In genomic region chr2:180276851-180277259, GRCm38 (mm10) we compare ENCODE assay signal across 10 mouse cellular contexts. TPM values are rescaled to one million over a fixed set of nuclear protein-coding genes. Genes with fewer than 3 reads are reported as not detected.
DNase-seq lines count a peak whose midpoint lies in the region; ATAC-seq and TF ChIP-seq lines count a peak whose summit lies in the region.
"Had no signal": no experiment of that assay in that cellular context is flagged by ENCODE, and none has a peak within 500 bp of the region (broad histone marks: within the 10 kb centered on the region; RNA-seq: fewer than 3 reads in every experiment).

No protein-coding gene starts in this region.

- H3K9ac ChIP-seq in lung, embryonic 14.5 days = no peak overlapping the region
- H3K9ac ChIP-seq in stomach, embryonic 15.5 days = no peak overlapping the region
- no peak overlapping the region for H3K9ac ChIP-seq in kidney, embryonic 14.5 days (ENCODE audit: low read depth, low read length)
- H3K9ac ChIP-seq: embryonic facial prominence, embryonic 13.5 days; midbrain, embryonic 12.5 days had no signal

- no peak for TF ChIP-seq POLR2A in thymus, adult 2 months (IDR thresholded peaks at IDR 0.05; ENCODE audit: control insufficient read depth, extremely low read depth, insufficient read depth, low read length, poor library complexity)

- no peaks in the 10 kb centered on the region for H3K27me3 ChIP-seq in thymus, adult 2 months (ENCODE audit: control insufficient read depth, insufficient read depth, low read length)
- no peaks in the 10 kb centered on the region for H3K27me3 ChIP-seq in lung, embryonic 14.5 days (ENCODE audit: insufficient read depth, low read length)
- H3K27me3 ChIP-seq in stomach, embryonic 15.5 days (replicated peaks) = no peaks in the 10 kb centered on the region
- no peaks in the 10 kb centered on the region for H3K27me3 ChIP-seq in kidney, embryonic 14.5 days (ENCODE audit: control insufficient read depth, insufficient read depth, low read length)

- no peaks in the 10 kb centered on the region for H3K36me3 ChIP-seq in thymus, adult 2 months (ENCODE audit: control insufficient read depth, insufficient read depth, low read length)
- H3K36me3 ChIP-seq in lung, embryonic 14.5 days (ENCODE audit: insufficient read depth) = no peaks in the 10 kb centered on the region
- no peaks in the 10 kb centered on the region for H3K36me3 ChIP-seq in stomach, embryonic 15.5 days
- no peaks in the 10 kb centered on the region for H3K36me3 ChIP-seq in kidney, embryonic 14.5 days (ENCODE audit: control insufficient read depth, insufficient read depth, low read length)
- H3K36me3 ChIP-seq: embryonic facial prominence, embryonic 13.5 days; midbrain, embryonic 12.5 days had no signal

- H3K27ac ChIP-seq in thymus, adult 2 months (ENCODE audit: control insufficient read depth, insufficient read depth, low read length) = no peak overlapping the region
- peak overlapping the region; percentile 78; the same call in 1 of the 2 replicates for H3K27ac ChIP-seq in lung, embryonic 14.5 days (ENCODE audit: low read depth)
- H3K27ac ChIP-seq in stomach, embryonic 15.5 days = peak overlapping the region; percentile 91
- no peak overlapping the region for H3K27ac ChIP-seq in kidney, embryonic 14.5 days (ENCODE audit: low read depth, low read length)
- H3K27ac ChIP-seq: embryonic facial prominence, embryonic 13.5 days; midbrain, embryonic 12.5 days had no signal

- ATAC-seq in granulocyte monocyte progenitor cell, adult 5-6 weeks (replicated peaks; ENCODE audit: poor library complexity, severe bottlenecking) = peak; percentile 42
- no peak for ATAC-seq in lung, embryonic 14.5 days (ENCODE audit: insufficient read depth)
- ATAC-seq in stomach, embryonic 15.5 days (ENCODE audit: insufficient read depth, low FRiP score, low read depth) = peak; percentile 55
- no peak for ATAC-seq in kidney, embryonic 14.5 days (ENCODE audit: low FRiP score, low TSS enrichment)

- peaks cover 27% of the 10 kb centered on the region for H3K4me1 ChIP-seq in thymus, adult 2 months (replicated peaks; ENCODE audit: control insufficient read depth, insufficient read depth, low read length)
- peaks cover 22% of the 10 kb centered on the region for H3K4me1 ChIP-seq in lung, embryonic 14.5 days (ENCODE audit: insufficient read depth)
- H3K4me1 ChIP-seq in stomach, embryonic 15.5 days = peaks cover 38% of the 10 kb centered on the region
- peaks cover 16% of the 10 kb centered on the region; the same call in 1 of the 2 replicates for H3K4me1 ChIP-seq in kidney, embryonic 14.5 days (ENCODE audit: control insufficient read depth, insufficient read depth, low read length)

- 12% methylated on average over 8 of the region's 8 CpGs for WGBS in thymus, adult 2 months
- WGBS in lung, embryonic 14.5 days = 34% methylated on average over 8 of the region's 8 CpGs
- WGBS in stomach, embryonic 15.5 days = 33% methylated on average over 8 of the region's 8 CpGs
- 68% methylated on average over 8 of the region's 8 CpGs for WGBS in kidney, embryonic 14.5 days

- H3K4me2 ChIP-seq in lung, embryonic 14.5 days = peak overlapping the region; percentile 43; the same call in 1 of the 2 replicates
- peak overlapping the region; percentile 30 for H3K4me2 ChIP-seq in stomach, embryonic 15.5 days
- H3K4me2 ChIP-seq in kidney, embryonic 14.5 days (replicated peaks; ENCODE audit: low read depth, low read length) = no peak overlapping the region
- H3K4me2 ChIP-seq: embryonic facial prominence, embryonic 13.5 days; midbrain, embryonic 12.5 days had no signal

- DNase-seq in thymus, postnatal 0 days (ENCODE audit: low spot score) = peak; percentile 29
- DNase-seq in thymus, adult 2 months = no peak
- DNase-seq in lung, embryonic 14.5 days = peak; percentile 63
- DNase-seq in left cerebral cortex, postnatal 36 days (ENCODE audit: low spot score in 2 of 2) = no peak
- no peak for DNase-seq in adrenal gland, adult 8-10 months

- intact Hi-C loops in left cerebral cortex, postnatal 36 days (cut with DNase I) = loop anchor here (2.0 to 5.0 kb wide), 2 partner anchors 156 to 300 kb away; no protein-coding TSS in a partner anchor

- TF ChIP-seq CTCF in thymus, adult 2 months (IDR thresholded peaks at IDR 0.05; ENCODE audit: borderline replicate concordance, control insufficient read depth, extremely low read depth, insufficient read depth, low read length, poor library complexity) = no peak
- TF ChIP-seq CTCF in lung, embryonic 14.5 days (IDR thresholded peaks at IDR 0.05; ENCODE audit: low read depth) = no peak

- H3K9me3 ChIP-seq in lung, embryonic 14.5 days (ENCODE audit: low read depth, low read length) = no peaks in the 10 kb centered on the region
- no peaks in the 10 kb centered on the region for H3K9me3 ChIP-seq in stomach, embryonic 15.5 days
- no peaks in the 10 kb centered on the region for H3K9me3 ChIP-seq in kidney, embryonic 14.5 days (ENCODE audit: control insufficient read depth, low read length)
- H3K9me3 ChIP-seq: embryonic facial prominence, embryonic 13.5 days; midbrain, embryonic 12.5 days had no signal

- no peak overlapping the region for H3K4me3 ChIP-seq in thymus, adult 2 months (ENCODE audit: control insufficient read depth, insufficient read depth, low read length)
- no peak overlapping the region for H3K4me3 ChIP-seq in lung, embryonic 14.5 days (ENCODE audit: low read depth, low read length)
- no peak overlapping the region for H3K4me3 ChIP-seq in stomach, embryonic 15.5 days (replicated peaks)
- no peak overlapping the region for H3K4me3 ChIP-seq in kidney, embryonic 14.5 days (ENCODE audit: low read length)
- H3K4me3 ChIP-seq: embryonic facial prominence, embryonic 13.5 days; midbrain, embryonic 12.5 days had no signal

RNA-seq across cellular contexts. Expression of gene Cables2, which starts 3.6 kb away (rescaled TPM):
- polyA plus RNA-seq in thymus, postnatal 0 days (2015; fragmentation: Nextera tagmentation; extraction: Ambion mirVana) = 6.4 and 7.1 TPM in 2 replicates
- 25.7 and 27.3 TPM in 2 replicates for polyA plus RNA-seq in thymus, adult 2 months (2012; rRNA removed)
- total RNA-seq in granulocyte monocyte progenitor cell, adult 5-6 weeks (2014; fragmentation: Nextera tagmentation) = 13.3 and 25.8 TPM in 2 replicates
- total RNA-seq in granulocyte monocyte progenitor cell, adult 5-6 weeks (2017) = 7.4 and 15.0 TPM in 2 replicates
- polyA plus RNA-seq in lung, embryonic 14.5 days (2014; fragmentation: Nextera tagmentation; extraction: Ambion mirVana) = 24.0 and 25.6 TPM in 2 replicates
- 14.5 and 15.2 TPM in 2 replicates for polyA plus RNA-seq in stomach, embryonic 15.5 days (2015; fragmentation: Nextera tagmentation; extraction: Ambion mirVana)
- 10 to 100 TPM; 26.5 to 31.7 TPM for total RNA-seq in left cerebral cortex, postnatal 36 days (2021)
- polyA plus RNA-seq in kidney, embryonic 14.5 days (2014; fragmentation: Nextera tagmentation; extraction: Ambion mirVana) = 13.3 and 21.1 TPM in 2 replicates
- total RNA-seq in adrenal gland, adult 8-10 months (2022) = 10 to 100 TPM; 13.6 to 17.0 (median 15.1) TPM

RNA-seq across cellular contexts. Expression of gene Rbbp8nl, which starts 12.8 kb away (rescaled TPM):
- 0.05 TPM in 1 of 2 replicates, not detected in the other for polyA plus RNA-seq in thymus, postnatal 0 days (2015; fragmentation: Nextera tagmentation; extraction: Ambion mirVana)
- polyA plus RNA-seq in thymus, adult 2 months (2012; rRNA removed) = 0.36 and 0.59 TPM in 2 replicates
- total RNA-seq in granulocyte monocyte progenitor cell, adult 5-6 weeks (2014; fragmentation: Nextera tagmentation) = not detected in 2 replicates
- total RNA-seq in granulocyte monocyte progenitor cell, adult 5-6 weeks (2017) = not detected in 2 replicates
- polyA plus RNA-seq in lung, embryonic 14.5 days (2014; fragmentation: Nextera tagmentation; extraction: Ambion mirVana) = 1.9 and 2.3 TPM in 2 replicates
- 3.1 and 3.4 TPM in 2 replicates for polyA plus RNA-seq in stomach, embryonic 15.5 days (2015; fragmentation: Nextera tagmentation; extraction: Ambion mirVana)
- total RNA-seq in left cerebral cortex, postnatal 36 days (2021) = not detected
- 0.37 and 1.1 TPM in 2 replicates for polyA plus RNA-seq in kidney, embryonic 14.5 days (2014; fragmentation: Nextera tagmentation; extraction: Ambion mirVana)
- not detected for total RNA-seq in adrenal gland, adult 8-10 months (2022)

RNA-seq across cellular contexts. Expression of gene Rps21, which starts 19.7 kb away (rescaled TPM):
- polyA plus RNA-seq in thymus, postnatal 0 days (2015; fragmentation: Nextera tagmentation; extraction: Ambion mirVana) = 928 and 961 TPM in 2 replicates
- 3,034 and 4,273 TPM in 2 replicates for polyA plus RNA-seq in thymus, adult 2 months (2012; rRNA removed)
- 3,456 and 3,912 TPM in 2 replicates for total RNA-seq in granulocyte monocyte progenitor cell, adult 5-6 weeks (2014; fragmentation: Nextera tagmentation)
- total RNA-seq in granulocyte monocyte progenitor cell, adult 5-6 weeks (2017) = 1,093 and 2,216 TPM in 2 replicates
- polyA plus RNA-seq in lung, embryonic 14.5 days (2014; fragmentation: Nextera tagmentation; extraction: Ambion mirVana) = 630 and 724 TPM in 2 replicates
- 516 and 531 TPM in 2 replicates for polyA plus RNA-seq in stomach, embryonic 15.5 days (2015; fragmentation: Nextera tagmentation; extraction: Ambion mirVana)
- total RNA-seq in left cerebral cortex, postnatal 36 days (2021) = 100 to 1,000 TPM; 622 to 695 TPM
- polyA plus RNA-seq in kidney, embryonic 14.5 days (2014; fragmentation: Nextera tagmentation; extraction: Ambion mirVana) = 730 and 1,037 TPM in 2 replicates
- 1,000 to 10,000 TPM in 1 of 4 experiments, 100 to 1,000 TPM in 3; 772 to 1,010 (median 917) TPM for total RNA-seq in adrenal gland, adult 8-10 months (2022)

RNA-seq across cellular contexts. Expression of gene Lama5, which starts 51.2 kb away (rescaled TPM):
- 4.8 and 6.6 TPM in 2 replicates for polyA plus RNA-seq in thymus, postnatal 0 days (2015; fragmentation: Nextera tagmentation; extraction: Ambion mirVana)
- polyA plus RNA-seq in thymus, adult 2 months (2012; rRNA removed) = 9.2 and 13.1 TPM in 2 replicates
- 0.06 TPM in 1 of 2 replicates, not detected in the other for total RNA-seq in granulocyte monocyte progenitor cell, adult 5-6 weeks (2014; fragmentation: Nextera tagmentation)
- 0.05 TPM in 1 of 2 replicates, not detected in the other for total RNA-seq in granulocyte monocyte progenitor cell, adult 5-6 weeks (2017)
- polyA plus RNA-seq in lung, embryonic 14.5 days (2014; fragmentation: Nextera tagmentation; extraction: Ambion mirVana) = 95.0 and 95.1 TPM in 2 replicates
- 45.6 and 47.5 TPM in 2 replicates for polyA plus RNA-seq in stomach, embryonic 15.5 days (2015; fragmentation: Nextera tagmentation; extraction: Ambion mirVana)
- total RNA-seq in left cerebral cortex, postnatal 36 days (2021) = 1 to 10 TPM; 6.3 to 7.2 TPM
- polyA plus RNA-seq in kidney, embryonic 14.5 days (2014; fragmentation: Nextera tagmentation; extraction: Ambion mirVana) = 43.1 and 54.1 TPM in 2 replicates
- total RNA-seq in adrenal gland, adult 8-10 months (2022) = 10 to 100 TPM; 27.7 to 97.1 (median 46.8) TPM

RNA-seq across cellular contexts. Expression of gene Gata5, which starts 57.6 kb away (rescaled TPM):
- polyA plus RNA-seq in thymus, postnatal 0 days (2015; fragmentation: Nextera tagmentation; extraction: Ambion mirVana) = not detected in 2 replicates
- polyA plus RNA-seq in thymus, adult 2 months (2012; rRNA removed) = 0.22 and 0.39 TPM in 2 replicates
- not detected in 2 replicates for total RNA-seq in granulocyte monocyte progenitor cell, adult 5-6 weeks (2014; fragmentation: Nextera tagmentation)
- total RNA-seq in granulocyte monocyte progenitor cell, adult 5-6 weeks (2017) = not detected in 2 replicates
- 37.4 and 42.7 TPM in 2 replicates for polyA plus RNA-seq in lung, embryonic 14.5 days (2014; fragmentation: Nextera tagmentation; extraction: Ambion mirVana)
- 5.5 and 6.0 TPM in 2 replicates for polyA plus RNA-seq in stomach, embryonic 15.5 days (2015; fragmentation: Nextera tagmentation; extraction: Ambion mirVana)
- not detected for total RNA-seq in left cerebral cortex, postnatal 36 days (2021)
- polyA plus RNA-seq in kidney, embryonic 14.5 days (2014; fragmentation: Nextera tagmentation; extraction: Ambion mirVana) = 3.5 and 4.5 TPM in 2 replicates
- under 1 TPM in 2 of 4 experiments, not detected in 2; 0.07 to 0.09 TPM for total RNA-seq in adrenal gland, adult 8-10 months (2022)
- polyA plus RNA-seq: embryonic facial prominence, embryonic 13.5 days; midbrain, embryonic 12.5 days had no signal

Comparison
In these comparisons a context has a peak if more than half of its experiments do, and no peak if none do; other contexts are left out.
1. DNase-seq: peak in thymus, postnatal 0 days (single experiment) and lung, embryonic 14.5 days (single experiment); none in thymus, adult 2 months (single experiment), left cerebral cortex, postnatal 36 days (0 of 2) and adrenal gland, adult 8-10 months (single experiment).
2. H3K27ac ChIP-seq: peak in lung, embryonic 14.5 days (single experiment) and stomach, embryonic 15.5 days (single experiment); none in thymus, adult 2 months (single experiment) and kidney, embryonic 14.5 days (single experiment).
3. ATAC-seq: peak in granulocyte monocyte progenitor cell, adult 5-6 weeks (single experiment) and stomach, embryonic 15.5 days (single experiment); none in lung, embryonic 14.5 days (single experiment) and kidney, embryonic 14.5 days (single experiment).